Mouse (Mus musculus): ENCODE measurements around the gene Olfr1341. TPM values are rescaled to one million over a fixed set of nuclear protein-coding genes. Genes with fewer than 3 reads are reported as not detected.

Gene Olfr1341
- total and polyA plus RNA-seq, 3 experiments: not detected

DNA sequence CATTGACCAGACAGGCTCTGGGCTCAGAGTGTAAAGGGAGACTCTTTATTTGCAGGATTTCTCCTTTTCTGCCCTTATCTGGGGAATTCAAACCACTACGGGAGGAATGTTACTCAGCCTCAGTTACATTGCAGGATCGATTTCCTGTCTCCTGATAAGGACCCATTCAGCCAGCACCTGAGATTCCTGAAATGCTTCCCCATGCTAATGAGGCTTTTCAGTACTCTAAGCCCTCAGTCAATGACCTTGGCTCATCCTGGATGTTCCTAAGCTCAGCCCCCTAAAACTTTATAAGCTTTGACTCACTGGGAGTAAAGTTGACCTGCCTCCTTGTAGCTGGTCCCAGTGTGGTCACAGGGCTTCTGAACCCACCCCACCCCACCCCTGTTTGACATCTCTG, 16.2 kb upstream of the Olfr1341 start:
- H3K9me3 ChIP-seq (replicated peaks; ENCODE audit: low read length): peaks cover 2% of the 10 kb centered on the region
- no peak for TF ChIP-seq POLR2AphosphoS2 (IDR thresholded peaks at IDR 0.05; ENCODE audit: low read depth, low read length)
- no peaks in the 10 kb centered on the region for H3K79me2 ChIP-seq (replicated peaks; ENCODE audit: control insufficient read depth, extremely low read depth, insufficient read depth, poor library complexity, severe bottlenecking)
- no peak for DNase-seq (ENCODE audit: extremely low read depth)
- dilution Hi-C loops (cut with MboI; ENCODE audit: extremely low pct_ligation_motif_present, extremely low pct_unique_long_range_greater_than_20kb, low sequenced_read_pairs) (no loop called here), in situ Hi-C loops (cut with MboI; ENCODE audit: low pct_ligation_motif_present, low pct_unique_long_range_greater_than_20kb, low sequenced_read_pairs) (no loop called here)
- no peaks in the 10 kb centered on the region for H3K4me1 ChIP-seq (ENCODE audit: control insufficient read depth in 1 of 2, insufficient read depth in 2 of 2)
- H3K4me2 ChIP-seq (ENCODE audit: insufficient read depth, low read depth, poor library complexity, severe bottlenecking): no peak overlapping the region
- no peaks in the 10 kb centered on the region for H3K36me3 ChIP-seq (replicated peaks in 1 of 2; ENCODE audit: control insufficient read depth in 1 of 2, insufficient read depth in 1 of 2, low read length in 1 of 2)
- no peak overlapping the region for H3K27ac ChIP-seq (ENCODE audit: insufficient read depth, low read depth)
- H3K4me3 ChIP-seq (replicated peaks in 1 of 3; ENCODE audit: low read depth in 2 of 3, low read length in 2 of 3, poor library complexity in 1 of 3): no peak overlapping the region
- H3K9ac ChIP-seq (ENCODE audit: insufficient read depth, low read depth): no peak overlapping the region
- peaks cover 85% of the 10 kb centered on the region for H3K27me3 ChIP-seq (replicated peaks)

DNA sequence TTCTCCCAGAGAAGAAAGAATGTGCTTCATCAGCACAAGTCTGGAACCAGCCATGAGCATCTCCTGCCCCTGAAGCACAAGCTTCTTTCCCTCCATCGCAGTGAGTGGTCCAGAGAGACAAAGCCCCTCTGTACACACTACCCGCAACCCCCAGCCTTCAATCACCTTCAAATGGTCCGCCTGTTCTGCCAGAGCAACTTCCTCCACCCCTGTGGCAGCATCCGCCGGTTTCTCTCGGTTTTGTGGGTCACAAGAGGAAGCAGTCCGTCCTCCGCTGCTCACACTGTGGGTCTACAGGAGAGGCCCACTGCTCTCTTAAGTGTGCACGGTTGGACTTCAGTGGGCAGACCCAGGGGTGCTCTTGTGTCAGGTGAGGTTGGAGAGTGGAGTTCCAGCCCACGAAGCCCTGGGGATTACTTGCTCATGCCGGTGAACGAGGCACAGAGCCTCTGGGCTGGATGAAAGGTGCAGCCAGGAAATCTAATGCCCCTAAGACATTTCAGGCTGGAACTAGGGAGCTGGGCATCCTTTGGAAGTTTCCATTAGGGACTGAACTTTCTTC, 10.8 kb upstream of the Olfr1341 start, which contains the start of gene Olfr1342:
Olfr1342 (minus strand) TSS at position 345 of the 562 bp plus-strand sequence.
- Histone ChIP-seq H3K9ac (ENCODE audit: insufficient read depth, low read depth) (no peak within 1 kb of the TSS), H3K79me2 (replicated peaks; ENCODE audit: control insufficient read depth, extremely low read depth, insufficient read depth, poor library complexity, severe bottlenecking) (no peaks in the 10 kb centered on the region), H3K4me2 (ENCODE audit: insufficient read depth, low read depth, poor library complexity, severe bottlenecking) (0 out of 2 replicates have a peak within 1 kb of the TSS, but pooled peaks have one; percentile 2), H3K9me3 (replicated peaks; ENCODE audit: low read length) (peaks cover 2% of the 10 kb centered on the region), H3K36me3 (replicated peaks in 1 of 2; ENCODE audit: control insufficient read depth in 1 of 2, insufficient read depth in 1 of 2, low read length in 1 of 2) (no peaks in the 10 kb centered on the region), H3K4me1 (ENCODE audit: control insufficient read depth in 1 of 2, insufficient read depth in 2 of 2) (no peaks in the 10 kb centered on the region), H3K4me3 (replicated peaks in 1 of 3; ENCODE audit: low read depth in 2 of 3, low read length in 2 of 3, poor library complexity in 1 of 3) (no peak within 1 kb of the TSS), H3K27ac (ENCODE audit: insufficient read depth, low read depth) (no peak within 1 kb of the TSS), H3K27me3 (replicated peaks) (peaks cover 85% of the 10 kb centered on the region)
- dilution Hi-C loops (cut with MboI; ENCODE audit: extremely low pct_ligation_motif_present, extremely low pct_unique_long_range_greater_than_20kb, low sequenced_read_pairs) (no loop called here), in situ Hi-C loops (cut with MboI; ENCODE audit: low pct_ligation_motif_present, low pct_unique_long_range_greater_than_20kb, low sequenced_read_pairs) (no loop called here)
- no peak for DNase-seq (ENCODE audit: extremely low read depth)
- TF ChIP-seq RAD21 (IDR thresholded peaks at IDR 0.05; ENCODE audit: low read depth, low read length) (no peak), MEF2A (IDR thresholded peaks at IDR 0.05; ENCODE audit: borderline replicate concordance, low read depth, low read length) (no peak), MYC (IDR thresholded peaks at IDR 0.05; ENCODE audit: low read depth, low read length) (no peak), PAX5 (IDR thresholded peaks at IDR 0.05; ENCODE audit: low read length) (no peak), USF1 (IDR thresholded peaks at IDR 0.05; ENCODE audit: low read depth, low read length) (no peak), ELF1 (IDR thresholded peaks at IDR 0.05; ENCODE audit: low read depth, low read length) (no peak), MAX (IDR thresholded peaks at IDR 0.05; ENCODE audit: low read length) (no peak)

DNA sequence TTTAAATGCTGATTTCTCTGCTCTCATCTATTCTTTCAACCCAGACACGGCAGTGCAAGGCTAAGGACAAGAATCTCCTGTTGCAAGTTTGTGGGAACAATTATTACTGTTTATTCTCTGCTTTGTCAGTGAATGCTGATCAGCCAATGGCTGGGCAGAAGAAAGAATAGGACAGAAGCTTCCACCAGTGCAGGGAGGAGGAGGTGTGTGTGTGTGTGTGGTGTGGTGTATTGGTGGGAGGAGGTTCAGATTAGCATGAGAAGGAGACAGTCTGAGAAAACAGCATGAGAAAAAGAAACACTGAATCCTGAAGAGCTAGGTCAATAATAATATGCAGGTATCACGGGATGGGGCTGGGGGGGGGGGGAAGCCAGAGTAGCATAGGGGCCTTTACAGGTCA, 9.5 kb upstream of the Olfr1341 start:
- Histone ChIP-seq H3K79me2 (replicated peaks; ENCODE audit: control insufficient read depth, extremely low read depth, insufficient read depth, poor library complexity, severe bottlenecking) (no peaks in the 10 kb centered on the region), H3K9ac (ENCODE audit: insufficient read depth, low read depth) (no peak overlapping the region), H3K4me1 (ENCODE audit: control insufficient read depth in 1 of 2, insufficient read depth in 2 of 2) (no peaks in the 10 kb centered on the region), H3K9me3 (replicated peaks; ENCODE audit: low read length) (no peaks in the 10 kb centered on the region), H3K27me3 (replicated peaks) (peaks cover 87% of the 10 kb centered on the region), H3K36me3 (replicated peaks in 1 of 2; ENCODE audit: control insufficient read depth in 1 of 2, insufficient read depth in 1 of 2, low read length in 1 of 2) (no peaks in the 10 kb centered on the region), H3K4me3 (replicated peaks in 1 of 3; ENCODE audit: low read depth in 2 of 3, low read length in 2 of 3, poor library complexity in 1 of 3) (no peak overlapping the region), H3K27ac (ENCODE audit: insufficient read depth, low read depth) (no peak overlapping the region), H3K4me2 (ENCODE audit: insufficient read depth, low read depth, poor library complexity, severe bottlenecking) (no peak overlapping the region)
- dilution Hi-C loops (cut with MboI; ENCODE audit: extremely low pct_ligation_motif_present, extremely low pct_unique_long_range_greater_than_20kb, low sequenced_read_pairs): no loop called here
- in situ Hi-C loops (cut with MboI; ENCODE audit: low pct_ligation_motif_present, low pct_unique_long_range_greater_than_20kb, low sequenced_read_pairs): no loop called here
- DNase-seq (ENCODE audit: extremely low read depth): no peak
- TF ChIP-seq HCFC1 (IDR thresholded peaks at IDR 0.05; ENCODE audit: low read depth, low read length) (no peak), UBTF (IDR thresholded peaks at IDR 0.05; ENCODE audit: low read depth, low read length) (no peak), ZKSCAN1 (IDR thresholded peaks at IDR 0.05; ENCODE audit: borderline replicate concordance, low read depth, low read length) (no peak), TBP (conservative IDR thresholded peaks at IDR 0.05; ENCODE audit: low read depth, low read length) (no peak), NRF1 (IDR thresholded peaks at IDR 0.05; ENCODE audit: low read depth, low read length) (no peak), PAX5 (IDR thresholded peaks at IDR 0.05; ENCODE audit: low read length) (no peak), ELF1 (IDR thresholded peaks at IDR 0.05; ENCODE audit: low read depth, low read length) (no peak), MAZ (IDR thresholded peaks at IDR 0.05; ENCODE audit: low read depth, low read length) (no peak), EP300 (IDR thresholded peaks at IDR 0.05; ENCODE audit: low read length) (no peak), CTCF (conservative IDR thresholded peaks at IDR 0.05 in 1 of 2, IDR thresholded peaks at IDR 0.05 in 1 of 2; ENCODE audit: low read depth in 2 of 2, low read length in 2 of 2) (no peak), TCF12 (IDR thresholded peaks at IDR 0.05; ENCODE audit: low read depth, low read length) (no peak), ZMIZ1 (IDR thresholded peaks at IDR 0.05; ENCODE audit: low read depth, low read length) (no peak), JUND (conservative IDR thresholded peaks at IDR 0.05; ENCODE audit: low read depth, low read length) (no peak), MAX (IDR thresholded peaks at IDR 0.05; ENCODE audit: low read length) (no peak), ZNF384 (IDR thresholded peaks at IDR 0.05; ENCODE audit: low read depth, low read length) (no peak), ZC3H11A (IDR thresholded peaks at IDR 0.05; ENCODE audit: low read depth, low read length) (no peak), KAT2A (IDR thresholded peaks at IDR 0.05; ENCODE audit: insufficient replicate concordance, low read length) (no peak)

Measured in CH12.LX (cell line).